Mouse (Mus musculus): ENCODE results near the gene Kcnn4.

The Kcnn4 gene

GRCm38 (mm10) chr7:24422251-24422650 lies 52.2 kb downstream of the Kcnn4 start:
- in situ Hi-C loops (cut with MseI, MboI) = loop anchor here in 1 of 2 experiments (10.0 kb wide), 1 partner anchor 57 kb away; no protein-coding TSS in a partner anchor

- in situ Hi-C loops (cut with MseI, MboI) = loop anchor here in 1 of 2 experiments (10.0 kb wide), 1 partner anchor 58 kb away; no protein-coding TSS in a partner anchor
Measured at GRCm38 (mm10) chr7:24423107-24423763, 53.2 kb downstream of the Kcnn4 start.

DNA sequence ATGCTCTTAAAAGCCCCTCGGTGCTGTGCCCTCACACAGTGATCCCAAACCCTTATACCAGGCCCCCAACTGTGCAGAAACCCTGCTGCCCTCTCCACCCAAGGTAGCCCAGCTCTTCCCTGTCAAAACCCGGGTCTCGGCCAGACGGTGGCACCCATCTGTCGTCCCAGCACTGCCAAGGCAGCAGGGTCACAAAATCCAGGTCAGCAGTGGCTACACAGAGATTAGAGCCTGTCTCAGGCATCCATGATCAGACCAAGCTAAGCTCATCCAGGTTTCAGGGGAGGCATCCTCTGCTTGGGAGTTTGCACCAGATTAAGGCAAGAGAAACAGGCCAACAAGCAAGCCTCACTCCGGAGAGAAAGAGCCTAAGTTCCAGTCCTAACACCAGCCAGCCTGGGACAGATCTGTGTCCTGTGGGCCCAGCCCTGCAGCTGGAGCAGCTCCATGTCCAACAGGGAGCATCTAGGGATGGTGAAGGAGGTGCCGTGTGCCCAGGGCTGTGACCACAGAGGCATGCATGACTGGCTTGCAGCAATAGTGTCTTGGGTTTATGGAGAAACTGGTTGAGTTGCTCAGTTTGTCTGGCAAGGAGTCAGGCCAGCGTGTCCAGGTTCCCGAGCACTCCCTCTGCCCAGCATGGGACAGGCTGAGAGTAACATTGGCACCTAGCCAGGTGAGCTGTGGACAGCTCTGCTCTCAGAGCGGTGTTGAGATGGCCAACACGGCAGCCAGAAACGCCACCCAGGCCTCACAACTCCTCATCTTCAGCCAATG lies 54.1 kb downstream of the Kcnn4 start:
- in situ Hi-C loops (cut with MseI, MboI) = loop anchor here in 1 of 2 experiments (10.0 kb wide), 1 partner anchor 59 kb away; no protein-coding TSS in a partner anchor

DNA sequence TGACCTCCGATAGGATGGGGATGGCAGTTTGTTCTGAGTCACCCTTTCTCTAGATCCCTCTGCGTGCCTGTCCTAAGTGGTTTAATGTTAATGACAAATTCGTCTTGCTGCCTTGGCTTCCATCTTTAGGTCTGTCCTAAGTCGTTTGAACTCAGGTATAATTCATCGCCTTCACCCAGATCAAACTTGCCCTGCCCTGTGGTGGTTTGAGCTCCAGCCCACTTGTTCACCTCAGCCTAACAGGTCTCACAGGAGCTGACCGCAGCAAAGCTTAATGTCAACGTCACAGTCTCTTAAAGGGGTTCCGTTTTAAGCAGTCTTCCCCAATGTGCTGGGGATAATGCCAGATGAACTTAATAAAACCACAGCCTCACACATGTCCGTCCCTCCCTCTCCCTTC lies 55.9 kb downstream of the Kcnn4 start:
- in situ Hi-C loops (cut with MseI, MboI) = loop anchor here in 1 of 2 experiments (10.0 kb wide), 1 partner anchor 61 kb away; no protein-coding TSS in a partner anchor

DNA sequence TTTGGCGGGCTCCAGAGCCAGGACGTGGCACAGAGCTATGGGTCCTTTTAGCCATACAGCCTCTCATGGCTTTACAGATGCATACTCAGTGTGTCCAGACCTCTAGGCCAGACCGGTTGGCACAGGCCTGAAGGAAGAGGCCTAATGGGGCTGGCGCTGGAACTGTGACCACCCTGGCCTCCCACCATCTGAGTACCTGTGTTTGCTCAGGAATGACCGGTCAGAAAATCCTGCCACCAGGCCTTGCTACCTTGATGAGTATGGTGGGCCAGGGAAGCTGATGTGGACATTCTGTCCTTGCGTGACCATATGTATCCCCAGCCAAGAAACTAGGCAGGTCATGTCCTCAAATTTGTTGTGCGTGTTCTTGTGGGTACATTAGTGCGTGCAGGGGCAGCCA lies 57.1 kb downstream of the Kcnn4 start:
- in situ Hi-C loops (cut with MseI, MboI) = loop anchor here in 1 of 2 experiments (10.0 kb wide), 1 partner anchor 62 kb away; no protein-coding TSS in a partner anchor

DNA sequence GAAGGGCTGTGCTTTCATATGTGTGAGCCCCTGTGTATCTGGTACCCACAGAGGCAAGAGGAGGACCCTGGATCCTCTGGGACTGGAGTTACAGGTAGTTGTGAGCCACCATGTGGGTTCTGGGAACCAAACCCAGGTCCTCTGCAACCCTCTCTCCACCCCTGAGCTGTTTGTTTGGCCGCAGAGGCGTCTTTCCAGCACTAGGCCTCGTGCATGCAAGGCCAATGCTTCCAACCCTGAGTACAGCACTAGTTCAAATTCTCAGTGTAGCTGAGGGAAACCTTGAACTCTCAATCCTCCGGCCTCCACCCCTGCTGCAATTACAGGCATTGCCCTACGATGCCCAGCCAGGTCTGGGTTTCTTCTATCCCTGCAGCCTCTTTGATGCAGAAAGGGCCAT lies 58.7 kb downstream of the Kcnn4 start:
- in situ Hi-C loops (cut with MseI, MboI) = loop anchor here in 1 of 2 experiments (10.0 kb wide), 1 partner anchor 64 kb away; no protein-coding TSS in a partner anchor

GRCm38 (mm10) chr7:24429413-24430112 lies 59.5 kb downstream of the Kcnn4 start:
- in situ Hi-C loops (cut with MseI, MboI) = loop anchor here in 1 of 2 experiments (10.0 kb wide), 1 partner anchor 65 kb away; no protein-coding TSS in a partner anchor

GRCm38 (mm10) chr7:24430551-24431345 lies 60.7 kb downstream of the Kcnn4 start:
- in situ Hi-C loops (cut with MseI, MboI) = no loop called here

DNA sequence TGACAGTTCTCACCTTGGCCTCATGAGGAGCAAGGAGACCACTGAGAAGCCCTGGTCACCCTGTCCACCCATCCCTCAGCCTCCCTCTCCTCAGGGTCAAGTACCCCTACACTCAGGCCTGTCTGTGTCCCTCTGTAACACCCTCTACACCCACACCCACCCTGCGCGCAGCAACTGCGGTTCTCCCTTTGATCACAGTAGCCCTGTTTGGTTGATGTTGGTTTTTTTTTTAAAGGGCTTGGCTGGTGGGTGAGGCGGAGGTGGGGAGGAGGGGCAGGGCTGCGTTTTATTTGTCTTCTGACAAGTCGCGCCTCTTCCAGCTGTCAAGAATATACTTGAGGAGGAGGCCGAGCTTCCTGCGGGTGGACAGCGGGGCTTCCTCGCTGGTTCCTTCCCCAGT lies 61.6 kb downstream of the Kcnn4 start:
- in situ Hi-C loops (cut with MseI, MboI) = no loop called here

DNA sequence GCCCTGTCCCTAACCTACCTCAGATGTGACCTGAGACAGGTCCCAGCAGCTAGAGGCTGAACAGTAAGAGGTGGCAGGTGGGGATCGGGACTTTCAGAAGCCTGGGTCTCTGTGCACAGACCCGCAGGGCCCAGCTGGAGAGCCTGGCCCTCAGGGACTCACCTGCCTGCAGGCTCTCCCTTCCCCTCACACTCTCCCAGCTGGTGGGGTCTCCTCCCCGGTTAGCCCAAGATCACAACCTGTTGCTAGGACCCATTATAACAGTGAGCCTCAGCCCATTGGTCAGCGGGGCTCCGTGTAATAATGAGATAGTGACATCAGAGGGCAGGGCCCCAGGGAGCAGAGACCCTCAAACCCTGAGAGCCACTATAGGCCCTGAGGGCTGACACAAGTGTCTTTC lies 65.2 kb downstream of the Kcnn4 start:
- in situ Hi-C loops (cut with MseI, MboI) = no loop called here

Data from mouse trophoblast stem cell (cell line).